Mouse (Mus musculus): ENCODE results near the gene Casq2.

DNA sequence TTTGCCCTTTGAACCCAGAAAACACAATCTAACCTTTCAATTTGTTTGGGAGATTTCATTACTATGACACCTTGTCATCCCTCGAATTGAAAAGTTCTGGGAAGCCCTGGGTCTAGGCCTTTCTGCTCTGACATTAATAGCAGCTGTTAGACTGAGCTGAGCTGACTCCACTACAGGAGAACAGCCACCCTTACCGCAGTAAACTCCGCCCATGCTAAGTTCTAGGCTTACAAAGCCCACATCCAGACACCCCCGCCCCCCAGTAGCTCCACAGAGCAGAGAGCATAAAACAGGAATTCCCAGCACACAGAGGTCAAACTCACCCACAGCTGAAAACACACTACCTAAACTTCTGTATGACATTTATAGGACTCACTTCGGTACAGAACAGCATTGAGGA is 98.5 kb downstream of the Casq2 start:
- TF ChIP-seq POLR2AphosphoS2 (IDR thresholded peaks at IDR 0.05; ENCODE audit: insufficient read length, low read depth) (no peak), TCF12 (IDR thresholded peaks at IDR 0.05; ENCODE audit: insufficient read depth, poor library complexity, severe bottlenecking) (no peak), TCF3 (IDR thresholded peaks at IDR 0.05; ENCODE audit: insufficient read length, low read depth) (no peak), POLR2A (IDR thresholded peaks at IDR 0.05; ENCODE audit: insufficient read length, low read depth) (no peak), MAX (IDR thresholded peaks at IDR 0.05; ENCODE audit: low read depth) (no peak), CEBPB (IDR thresholded peaks at IDR 0.05; ENCODE audit: insufficient read depth, poor library complexity, severe bottlenecking) (no peak), E2F4 (IDR thresholded peaks at IDR 0.05; ENCODE audit: insufficient read depth) (no peak), SRF (IDR thresholded peaks at IDR 0.05; ENCODE audit: control insufficient read depth, insufficient read length, low read depth) (no peak), MYOG (IDR thresholded peaks at IDR 0.05; ENCODE audit: control insufficient read depth in 1 of 3, insufficient read depth in 1 of 3, insufficient read length in 2 of 3, low read depth in 2 of 3) (no peak), MYOD1 (IDR thresholded peaks at IDR 0.05; ENCODE audit: control insufficient read depth in 1 of 3, insufficient read length in 2 of 3, low read depth in 2 of 3) (no peak)

Data from myocyte (in vitro differentiated cells).